Mouse (Mus musculus) thymus, postnatal 0 days (tissue): Measurements from ENCODE around the gene Fam47e. TPM values are rescaled to one million over a fixed set of nuclear protein-coding genes. Genes with fewer than 3 reads are reported as not detected.

ENCODE experiments used
- DNase-seq: peaks from one replicate; pipeline ENCODE4 v3.0.0-alpha.2; 2015; ENCODE audit warnings: low spot score
- polyA plus RNA-seq: library from polyadenylated mRNA; unstranded; fragments of >200 nt; fragmentation: Nextera tagmentation; extraction: Ambion mirVana; gene quantifications from 2 replicates; pipeline ENCODE4 v1.2.1, GENCODE M21; 2015

Gene Fam47e
- polyA plus RNA-seq, 1 experiment from 2014 or later, result 0.29 TPM

DNA sequence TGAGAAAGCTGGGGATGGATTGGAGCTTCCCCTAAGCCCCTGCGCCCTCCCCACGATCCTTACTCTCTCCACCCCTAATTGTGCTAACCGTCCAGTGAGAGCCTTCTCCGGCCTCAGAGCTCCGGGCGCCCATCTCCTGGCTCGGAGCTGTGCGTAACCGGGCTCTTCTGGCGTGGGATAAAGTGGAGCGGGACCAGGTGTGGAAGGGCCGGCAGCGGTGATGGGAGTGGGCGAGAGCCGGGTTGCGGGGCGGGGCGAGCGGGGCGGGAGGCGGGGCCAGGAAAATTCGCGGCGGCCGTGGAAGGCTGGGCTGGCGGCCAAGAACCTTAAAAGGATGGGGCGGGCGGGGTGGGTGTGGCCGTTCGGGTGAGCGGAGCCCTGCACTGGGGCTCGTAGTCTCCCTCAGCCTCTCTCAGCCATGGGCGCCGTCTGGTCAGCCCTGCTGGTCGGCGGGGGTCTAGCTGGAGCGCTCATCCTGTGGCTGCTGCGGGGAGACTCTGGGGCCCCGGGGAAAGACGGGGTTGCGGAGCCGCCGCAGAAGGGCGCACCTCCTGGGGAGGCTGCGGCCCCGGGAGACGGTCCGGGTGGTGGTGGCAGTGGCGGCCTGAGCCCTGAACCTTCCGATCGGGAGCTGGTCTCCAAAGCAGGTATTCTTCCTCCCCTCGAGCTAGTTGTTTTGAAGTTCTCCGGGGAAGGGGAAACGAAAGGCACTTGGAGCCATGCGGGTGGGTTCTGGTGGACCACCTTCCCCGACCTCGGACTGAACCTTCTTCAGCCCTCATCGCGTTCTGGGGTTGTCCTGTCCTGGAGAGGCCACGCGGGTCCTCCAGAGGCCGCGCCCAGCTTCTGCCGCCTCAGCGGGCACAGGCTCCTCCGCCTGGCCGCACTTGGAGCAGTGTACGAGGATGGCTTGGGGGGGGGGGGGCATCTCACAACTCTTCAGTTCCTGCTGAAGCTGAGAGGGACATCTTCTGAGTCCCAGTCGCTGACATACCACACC is 48.1 kb downstream of the Fam47e start, which contains the start of gene Stbd1:
Stbd1 (plus strand) TSS at position 351 of the 1,000 bp plus-strand sequence.
- peak; percentile 10 for DNase-seq

DNA sequence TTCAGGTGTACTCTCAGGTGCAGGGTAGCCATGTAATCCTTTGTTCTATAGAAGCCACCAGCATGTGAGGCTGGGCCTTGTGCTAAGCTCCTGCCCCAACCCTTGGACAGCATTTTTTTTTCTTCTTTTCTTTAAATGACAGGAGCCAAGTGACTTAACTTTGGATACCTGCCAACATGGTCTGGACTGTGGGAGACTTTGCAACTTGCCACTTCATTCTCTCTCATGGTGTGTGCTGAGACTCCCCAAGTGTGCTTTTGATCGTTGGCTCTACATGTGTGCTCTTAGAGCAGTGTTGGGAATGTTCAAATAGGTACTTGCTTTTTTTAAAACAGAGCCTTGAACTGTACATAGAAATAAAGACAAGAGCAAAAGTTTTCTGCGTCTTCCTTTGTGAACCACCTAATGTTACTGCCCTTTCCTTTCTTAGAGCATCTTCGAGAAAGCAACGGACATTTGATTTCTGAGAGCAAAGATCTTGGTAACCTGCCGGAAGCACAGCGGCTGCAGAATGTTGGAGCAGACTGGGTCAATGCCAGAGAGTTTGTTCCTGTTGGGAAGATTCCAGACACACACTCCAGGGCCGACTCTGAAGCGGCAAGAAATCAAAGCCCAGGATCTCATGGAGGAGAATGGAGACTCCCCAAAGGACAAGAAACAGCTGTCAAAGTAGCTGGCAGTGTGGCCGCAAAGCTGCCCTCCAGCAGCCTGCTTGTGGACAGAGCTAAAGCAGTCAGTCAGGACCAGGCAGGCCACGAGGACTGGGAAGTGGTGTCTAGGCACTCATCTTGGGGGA is 49.8 kb downstream of the Fam47e start:
- no peak for DNase-seq

- DNase-seq, result no peak
Observed at GRCm38 (mm10) chr5:92607492-92608229, 52.8 kb downstream of the Fam47e start.

DNA sequence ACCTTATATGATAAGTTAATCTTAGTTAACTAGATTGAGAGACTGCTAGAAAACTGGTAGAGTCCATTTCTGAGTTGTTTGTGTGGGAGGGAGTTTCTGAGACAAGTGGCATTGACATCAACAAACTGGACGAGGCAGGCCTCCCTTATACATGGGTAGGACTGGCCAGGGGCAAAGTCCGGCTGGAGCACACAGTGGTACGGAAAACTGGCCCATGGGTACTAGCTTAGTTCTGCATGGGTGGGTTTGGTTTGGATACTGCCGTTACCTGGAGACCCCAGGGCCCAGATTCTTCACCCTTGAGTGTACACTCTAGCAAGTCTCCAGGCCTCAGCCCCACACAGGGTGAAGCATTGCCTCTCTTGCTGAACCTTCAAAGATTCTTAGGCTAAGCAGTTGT is 57.9 kb downstream of the Fam47e start:
- DNase-seq, result no peak

- DNase-seq, result no peak
Observed at GRCm38 (mm10) chr5:92621883-92622282, 67.0 kb downstream of the Fam47e start.

DNA sequence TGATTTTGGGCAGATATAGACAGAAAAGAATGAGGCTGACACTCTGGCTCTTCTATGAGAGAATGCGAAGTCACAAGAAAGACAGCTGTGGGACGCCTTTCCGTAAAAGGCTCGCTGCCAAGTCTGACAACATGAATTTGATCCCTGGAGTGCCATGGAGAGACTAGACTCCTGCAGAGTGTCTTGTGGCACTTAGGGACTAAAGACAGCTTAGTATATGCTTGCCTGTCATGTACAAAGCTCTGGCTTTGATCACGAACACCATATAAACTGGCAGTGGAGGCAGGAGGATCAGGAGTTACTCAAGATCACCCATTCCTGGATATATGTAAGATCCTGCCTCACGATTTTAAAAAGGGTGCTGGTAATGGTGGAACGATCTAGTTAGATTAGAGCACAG is 73.0 kb downstream of the Fam47e start:
- no peak for DNase-seq

DNA sequence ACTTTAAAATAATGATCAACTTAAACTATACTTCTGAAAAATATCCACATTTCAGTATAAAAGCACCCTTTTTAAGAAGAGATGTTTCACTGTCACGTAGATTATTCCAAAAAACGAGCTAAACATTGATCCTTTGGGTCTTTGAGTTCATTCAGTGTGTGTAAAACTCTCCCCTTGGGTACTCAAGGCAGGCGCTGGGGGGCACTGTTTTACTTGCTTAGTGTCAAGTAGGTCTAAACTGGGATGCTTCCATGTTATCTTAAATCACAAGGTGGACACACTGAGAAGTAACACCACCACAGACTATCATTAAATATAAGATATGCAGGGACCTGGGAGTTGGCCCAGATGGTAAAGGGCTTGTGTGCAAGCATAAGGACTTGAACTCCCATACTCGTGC is 78.7 kb downstream of the Fam47e start:
- DNase-seq, result peak; percentile 2

GRCm38 (mm10) chr5:92634916-92635315 is 80.0 kb downstream of the Fam47e start:
- no peak for DNase-seq

- DNase-seq, result no peak
Observed at GRCm38 (mm10) chr5:92635891-92636290, 81.0 kb downstream of the Fam47e start.

GRCm38 (mm10) chr5:92640861-92641260 is 86.0 kb downstream of the Fam47e start:
- no peak for DNase-seq

Other genes starting within 250 kb of the Fam47e start
- 35.5 and 41.4 TPM in 2 replicates for gene Sdad1, start 244.6 kb upstream of the Fam47e start, polyA plus RNA-seq
- gene Cxcl9, start 227.0 kb upstream of the Fam47e start, polyA plus RNA-seq, result 2.9 and 4.2 TPM in 2 replicates
- 4.2 and 6.5 TPM in 2 replicates for gene Art3, start 223.2 kb upstream of the Fam47e start, polyA plus RNA-seq
- 96.0 and 127 TPM in 2 replicates for gene Cxcl10, start 206.2 kb upstream of the Fam47e start, polyA plus RNA-seq
- 44.2 and 44.6 TPM in 2 replicates for gene Nup54, start 119.8 kb upstream of the Fam47e start, polyA plus RNA-seq
- 29.2 and 31.2 TPM in 2 replicates for gene Scarb2, start 48.2 kb upstream of the Fam47e start, polyA plus RNA-seq
- 2.2 and 2.3 TPM in 2 replicates for gene Stbd1, start 48.0 kb downstream of the Fam47e start, polyA plus RNA-seq
- 0.10 and 0.14 TPM in 2 replicates for gene Ccdc158, start 120.2 kb downstream of the Fam47e start, polyA plus RNA-seq
- gene Shroom3, start 128.4 kb downstream of the Fam47e start, polyA plus RNA-seq, result 0.32 and 0.77 TPM in 2 replicates